Comparison of ENCODE assay signal across 8 mouse cellular contexts in genomic region chr17:25015655-25016291, GRCm38 (mm10). TPM values are rescaled to one million over a fixed set of nuclear protein-coding genes. Genes with fewer than 3 reads are reported as not detected.
DNase-seq lines count a peak whose midpoint lies in the region; ATAC-seq lines count a peak whose summit lies in the region.

Gene Cramp1l, minus strand, starts transcription at chr17:25015788.
Gene Ift140, plus strand, starts transcription at chr17:25016085.

- no peaks in the 10 kb centered on the region for H3K9me3 ChIP-seq in heart, embryonic 13.5 days
- no peaks in the 10 kb centered on the region for H3K9me3 ChIP-seq in liver, embryonic 12.5 days (replicated peaks)
- no peaks in the 10 kb centered on the region for H3K9me3 ChIP-seq in stomach, embryonic 15.5 days

- H3K27me3 ChIP-seq in heart, embryonic 13.5 days (replicated peaks) = no peaks in the 10 kb centered on the region
- H3K27me3 ChIP-seq in liver, embryonic 12.5 days (replicated peaks) = no peaks in the 10 kb centered on the region
- no peaks in the 10 kb centered on the region for H3K27me3 ChIP-seq in stomach, embryonic 15.5 days (replicated peaks)

- peak within 1 kb of the TSS; percentile 98 for H3K4me2 ChIP-seq in heart, embryonic 13.5 days
- H3K4me2 ChIP-seq in liver, embryonic 12.5 days = peak within 1 kb of the TSS; percentile 98
- peak within 1 kb of the TSS; percentile 94 for H3K4me2 ChIP-seq in stomach, embryonic 15.5 days

- peaks cover 33% of the 10 kb centered on the region for H3K36me3 ChIP-seq in heart, embryonic 13.5 days
- peaks cover 47% of the 10 kb centered on the region for H3K36me3 ChIP-seq in liver, embryonic 12.5 days
- H3K36me3 ChIP-seq in stomach, embryonic 15.5 days = peaks cover 15% of the 10 kb centered on the region

- peak; percentile 99 for DNase-seq in CD4-positive, CD25-positive, alpha-beta regulatory T cell, adult 2 months (ENCODE audit: low read depth, low spot score)
- peak; percentile 91 for DNase-seq in fat pad, adult 2 months (ENCODE audit: extremely low read depth, low read depth, low spot score)
- peak; percentile 100 for DNase-seq in kidney, postnatal 10 days
- peak; percentile 97 to 98 for DNase-seq in natural killer cell, adult 2 months (ENCODE audit: low spot score in 2 of 2)

- no peaks in the 10 kb centered on the region for H3K4me1 ChIP-seq in brown adipose tissue, adult 24 weeks (ENCODE audit: control insufficient read depth, insufficient read depth, insufficient read length, low read length)
- H3K4me1 ChIP-seq in heart, embryonic 13.5 days = peaks cover 21% of the 10 kb centered on the region
- peaks cover 30% of the 10 kb centered on the region for H3K4me1 ChIP-seq in liver, embryonic 12.5 days
- H3K4me1 ChIP-seq in stomach, embryonic 15.5 days = peaks cover 15% of the 10 kb centered on the region

- peak; percentile 97 for ATAC-seq in heart, embryonic 13.5 days (ENCODE audit: extremely low read depth, insufficient number of reproducible peaks, low FRiP score, low TSS enrichment)
- ATAC-seq in liver, embryonic 12.5 days = peak; percentile 96
- ATAC-seq in stomach, embryonic 15.5 days (ENCODE audit: insufficient read depth, low FRiP score, low read depth) = peak; percentile 98

- peak within 1 kb of the TSS; percentile 91 for H3K4me3 ChIP-seq in brown adipose tissue, adult 24 weeks (ENCODE audit: insufficient read depth, low read depth, low read length)
- H3K4me3 ChIP-seq in heart, embryonic 13.5 days = peak within 1 kb of the TSS; percentile 87
- H3K4me3 ChIP-seq in liver, embryonic 12.5 days = peak within 1 kb of the TSS; percentile 96
- peak within 1 kb of the TSS; percentile 97 for H3K4me3 ChIP-seq in stomach, embryonic 15.5 days (replicated peaks)

- H3K27ac ChIP-seq in brown adipose tissue, adult 24 weeks (replicated peaks; ENCODE audit: low read depth, low read length) = peak within 1 kb of the TSS; percentile 59
- peak within 1 kb of the TSS; percentile 94 for H3K27ac ChIP-seq in heart, embryonic 13.5 days (replicated peaks)
- peak within 1 kb of the TSS; percentile 94 for H3K27ac ChIP-seq in liver, embryonic 12.5 days
- peak within 1 kb of the TSS; percentile 90 for H3K27ac ChIP-seq in stomach, embryonic 15.5 days

- peak within 1 kb of the TSS; percentile 97 for H3K9ac ChIP-seq in heart, embryonic 13.5 days
- peak within 1 kb of the TSS; percentile 99 for H3K9ac ChIP-seq in liver, embryonic 12.5 days
- peak within 1 kb of the TSS; percentile 88 for H3K9ac ChIP-seq in stomach, embryonic 15.5 days

- under 1% methylated on average over 62 of the region's 62 CpGs for WGBS in heart, embryonic 13.5 days
- WGBS in liver, embryonic 12.5 days (ENCODE audit: insufficient replicate concordance) = under 1% methylated on average over 62 of the region's 62 CpGs
- under 1% methylated on average over 62 of the region's 62 CpGs for WGBS in stomach, embryonic 15.5 days

RNA-seq across cellular contexts. Expression of gene Cramp1l, which starts in this region (rescaled TPM):
- 4.2 and 4.8 TPM in 2 replicates for polyA plus RNA-seq in brown adipose tissue, adult 24 weeks (2012; ENCODE audit: insufficient read depth, insufficient read length, missing spikeins)
- polyA plus RNA-seq in heart, embryonic 13.5 days (2015; fragmentation: Nextera tagmentation; extraction: Ambion mirVana) = 4.0 and 4.4 TPM in 2 replicates
- 8.1 and 8.2 TPM in 2 replicates for polyA plus RNA-seq in liver, embryonic 12.5 days (2016; fragmentation: Nextera tagmentation; extraction: Ambion mirVana)
- 7.1 and 7.6 TPM in 2 replicates for polyA plus RNA-seq in stomach, embryonic 15.5 days (2015; fragmentation: Nextera tagmentation; extraction: Ambion mirVana)

RNA-seq across cellular contexts. Expression of gene Ift140, which starts in this region (rescaled TPM):
- polyA plus RNA-seq in brown adipose tissue, adult 24 weeks (2012; ENCODE audit: insufficient read depth, insufficient read length, missing spikeins) = 3.8 and 4.1 TPM in 2 replicates
- 11.7 and 13.4 TPM in 2 replicates for polyA plus RNA-seq in heart, embryonic 13.5 days (2015; fragmentation: Nextera tagmentation; extraction: Ambion mirVana)
- polyA plus RNA-seq in liver, embryonic 12.5 days (2016; fragmentation: Nextera tagmentation; extraction: Ambion mirVana) = 78.9 and 79.3 TPM in 2 replicates
- polyA plus RNA-seq in stomach, embryonic 15.5 days (2015; fragmentation: Nextera tagmentation; extraction: Ambion mirVana) = 18.9 and 21.6 TPM in 2 replicates

Comparison
In these comparisons a context has a peak if more than half of its experiments do, and no peak if none do; other contexts are left out.
1. Peak in every context shown above with its lines: DNase-seq, ATAC-seq, H3K4me3 ChIP-seq and H3K27ac ChIP-seq.